Mouse (Mus musculus) CH12.LX (cell line): ENCODE data around the gene Ddias. TPM values are rescaled to one million over a fixed set of nuclear protein-coding genes. Genes with fewer than 3 reads are reported as not detected.

ENCODE experiments used
- DNase-seq: peaks from one replicate; pipeline ENCODE4 v3.0.0-alpha.2; 2013; ENCODE audit errors: extremely low read depth
- H3K27ac ChIP-seq: 2 replicates; pipeline ENCODE4 v1.5.1; 2012; ENCODE audit warnings: low read depth, mild to moderate bottlenecking, control low read depth, moderate library complexity; ENCODE audit not compliant: insufficient read depth
- H3K27me3 ChIP-seq: replicated peaks from 2 replicates; pipeline ENCODE3; 2012; ENCODE audit warnings: inconsistent platforms
- H3K36me3 ChIP-seq, 2 experiments: replicated peaks in 1 of 2; 2 replicates each; pipeline versions ENCODE3 to v1.6.1; 2012; ENCODE audit warnings: inconsistent platforms in 1 of 2, low read length in 1 of 2, mild to moderate bottlenecking in 1 of 2, mixed read lengths in 1 of 2, moderate library complexity in 1 of 2; ENCODE audit not compliant: control insufficient read depth in 1 of 2, insufficient read depth in 1 of 2
- H3K4me1 ChIP-seq, 2 experiments: 2 replicates each; pipeline ENCODE4 v1.6.1; 2012; ENCODE audit warnings: inconsistent platforms in 1 of 2, moderate library complexity in 1 of 2; ENCODE audit not compliant: insufficient read depth in 2 of 2, control insufficient read depth in 1 of 2
- H3K4me2 ChIP-seq: 2 replicates; pipeline ENCODE4 v1.6.1; 2012; ENCODE audit warnings: low read depth, mild to moderate bottlenecking, control low read depth; ENCODE audit not compliant: poor library complexity, insufficient read depth, severe bottlenecking
- H3K4me3 ChIP-seq, 3 experiments: fragments of 150-350 bp in 1 of 3; sonication (generic) in 1 of 3; replicated peaks in 1 of 3; 2 replicates each; pipeline versions ENCODE3 to v1.5.1; 2011 to 2012; ENCODE audit warnings: low read depth in 2 of 3, low read length in 2 of 3, mild to moderate bottlenecking in 2 of 3, moderate library complexity in 2 of 3, control low read depth in 1 of 3, improper control_type of control experiment in 1 of 3, inconsistent platforms in 1 of 3, mixed read lengths in 1 of 3; ENCODE audit not compliant: poor library complexity in 1 of 3
- H3K79me2 ChIP-seq: replicated peaks from 2 replicates; pipeline ENCODE4 v1.6.1; 2012; ENCODE audit warnings: mild to moderate bottlenecking, moderate library complexity; ENCODE audit not compliant: control insufficient read depth, poor library complexity, insufficient read depth, severe bottlenecking; ENCODE audit errors: extremely low read depth
- H3K9ac ChIP-seq: 2 replicates; pipeline ENCODE4 v1.6.1; 2012; ENCODE audit warnings: low read depth, mild to moderate bottlenecking, control low read depth, moderate library complexity; ENCODE audit not compliant: insufficient read depth
- H3K9me3 ChIP-seq: replicated peaks from 2 replicates; pipeline ENCODE3; 2012; ENCODE audit warnings: low read length, inconsistent platforms, mixed read lengths
- CHD2 ChIP-seq: IDR thresholded peaks from 2 replicates; pipeline ENCODE4 v1.6.1; 2011; ENCODE audit warnings: low read length, improper control_type of control experiment
- CTCF ChIP-seq, 2 experiments: IDR thresholded peaks in 1 of 2; conservative IDR thresholded peaks in 1 of 2; 2 replicates each; pipeline ENCODE4 v1.5.1; 2011 to 2012; ENCODE audit warnings: low read depth in 2 of 2, low read length in 2 of 2, improper control_type of control experiment in 1 of 2, inconsistent platforms in 1 of 2, mild to moderate bottlenecking in 1 of 2, moderate library complexity in 1 of 2
- ETS1 ChIP-seq: conservative IDR thresholded peaks from 2 replicates; pipeline ENCODE4 v1.6.1; 2012; ENCODE audit warnings: low read depth, mild to moderate bottlenecking, inconsistent platforms, low read length, improper control_type of control experiment, moderate library complexity
- GABPA ChIP-seq: IDR thresholded peaks from 2 replicates; pipeline ENCODE4 v1.6.1; 2012; ENCODE audit warnings: low read depth, low read length, improper control_type of control experiment, inconsistent platforms; ENCODE audit not compliant: insufficient replicate concordance
- IRF4 ChIP-seq: IDR thresholded peaks from 2 replicates; pipeline ENCODE4 v1.6.1; 2014; ENCODE audit warnings: low read depth, mild to moderate bottlenecking, inconsistent platforms, low read length, improper control_type of control experiment
- MAFK ChIP-seq: IDR thresholded peaks from 2 replicates; pipeline ENCODE4 v1.6.1; 2011; ENCODE audit warnings: low read length, improper control_type of control experiment; ENCODE audit not compliant: insufficient replicate concordance
- MAZ ChIP-seq: IDR thresholded peaks from 2 replicates; pipeline ENCODE4 v1.6.1; 2012; ENCODE audit warnings: low read depth, mild to moderate bottlenecking, inconsistent platforms, low read length, improper control_type of control experiment, moderate library complexity
- MEF2A ChIP-seq: IDR thresholded peaks from 2 replicates; pipeline ENCODE4 v1.6.1; 2014; ENCODE audit warnings: low read depth, mild to moderate bottlenecking, inconsistent platforms, low read length, improper control_type of control experiment, borderline replicate concordance
- MXI1 ChIP-seq: IDR thresholded peaks from 2 replicates; pipeline ENCODE4 v1.6.1; 2011; ENCODE audit warnings: mild to moderate bottlenecking, low read depth, low read length, improper control_type of control experiment
- MYC ChIP-seq: IDR thresholded peaks from 2 replicates; pipeline ENCODE4 v1.6.1; 2011; ENCODE audit warnings: low read depth, mild to moderate bottlenecking, improper control_type of control experiment, low read length
- NRF1 ChIP-seq: IDR thresholded peaks from 2 replicates; pipeline ENCODE4 v1.6.1; 2014; ENCODE audit warnings: low read depth, mild to moderate bottlenecking, inconsistent platforms, low read length, improper control_type of control experiment, moderate library complexity
- PAX5 ChIP-seq: IDR thresholded peaks from 2 replicates; pipeline ENCODE4 v1.6.1; 2012; ENCODE audit warnings: low read length, inconsistent platforms, mixed read lengths
- POLR2A ChIP-seq: IDR thresholded peaks from 2 replicates; pipeline ENCODE4 v1.6.1; 2011; ENCODE audit warnings: low read depth, mild to moderate bottlenecking, improper control_type of control experiment, low read length
- SIN3A ChIP-seq: IDR thresholded peaks from 2 replicates; pipeline ENCODE4 v1.6.1; 2012; ENCODE audit warnings: low read length, improper control_type of control experiment, inconsistent platforms
- TBP ChIP-seq: conservative IDR thresholded peaks from 2 replicates; pipeline ENCODE4 v1.6.1; 2011; ENCODE audit warnings: low read depth, low read length, improper control_type of control experiment
- UBTF ChIP-seq: IDR thresholded peaks from 2 replicates; pipeline ENCODE4 v1.6.1; 2012; ENCODE audit warnings: low read depth, mild to moderate bottlenecking, inconsistent platforms, low read length, improper control_type of control experiment, moderate library complexity
- ZNF384 ChIP-seq: IDR thresholded peaks from 2 replicates; pipeline ENCODE4 v1.6.1; 2012; ENCODE audit warnings: low read depth, low read length, improper control_type of control experiment, inconsistent platforms
- dilution Hi-C: fragments of 300-500 bp; cut with MboI; formaldehyde crosslinking; loops from 2 replicates; pipeline ENCODE4 v1.14.3; 2020; ENCODE audit warnings: low sequenced_read_pairs; ENCODE audit not compliant: extremely low pct_unique_long_range_greater_than_20kb, extremely low pct_ligation_motif_present
- in situ Hi-C: fragments of 300-500 bp; cut with MboI; formaldehyde crosslinking; loops from 3 replicates; pipeline ENCODE4 v1.14.3; 2019; ENCODE audit warnings: low sequenced_read_pairs, low pct_ligation_motif_present, low pct_unique_long_range_greater_than_20kb, mixed read lengths
- polyA plus RNA-seq: library from polyadenylated mRNA; unstranded; fragments of >175 nt; gene quantifications from 2 replicates; pipeline ENCODE4 v1.2.1, GENCODE M21; 2012; ENCODE audit warnings: low read depth; ENCODE audit not compliant: insufficient read length
- total RNA-seq, 2 experiments: library from RNA; depleted of rRNA; stranded (reverse); fragments of 300-350 nt in 1 of 2; fragments of >200 nt in 1 of 2; gene quantifications; 2 replicates each; pipeline ENCODE4 v1.2.3; 2012 to 2014

The Ddias gene
- total and polyA plus RNA-seq, 3 experiments = 17.5 to 38.0 (median 24.0) TPM

DNA sequence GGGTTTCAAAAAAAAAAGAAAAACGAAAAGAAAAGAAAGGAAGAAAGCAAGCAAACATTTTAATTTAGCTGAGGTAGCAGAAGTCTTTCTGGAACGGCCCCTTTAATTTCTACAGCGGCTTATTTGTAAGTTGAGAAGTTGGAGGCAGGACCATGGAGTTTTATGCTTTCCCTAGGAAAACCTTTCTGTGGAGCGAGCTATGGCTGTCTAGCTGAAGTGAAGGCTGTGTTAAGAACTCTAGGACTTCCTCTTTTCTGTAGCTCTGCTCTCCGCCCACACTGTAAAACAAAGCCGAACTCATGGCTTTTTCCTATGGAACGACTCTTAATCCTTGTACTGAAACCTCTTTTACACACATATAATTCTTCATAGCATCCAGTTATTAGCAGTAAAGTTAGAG is 2.5 kb upstream of the Ddias start:
- peak overlapping the region; percentile 36 to 70 (median 48) for H3K4me3 ChIP-seq
- TF ChIP-seq POLR2A (0 out of 2 replicates have a peak, but pooled peaks have one; percentile 37), TBP (0 out of 2 replicates have a peak, but pooled peaks have one; percentile 15), CHD2 (no peak), NRF1 (no peak), GABPA (no peak), SIN3A (0 out of 2 replicates have a peak, but pooled peaks have one; percentile 30), UBTF (0 out of 2 replicates have a peak, but pooled peaks have one; percentile 12), ETS1 (0 out of 2 replicates have a peak, but pooled peaks have one; percentile 5), PAX5 (no peak)
- peak overlapping the region; percentile 83 for H3K9ac ChIP-seq
- DNase-seq = peak; percentile 51
- dilution Hi-C loops (no loop called here), in situ Hi-C loops (loop anchor here (10.0 kb wide), 3 partner anchors 68 to 772 kb away; no protein-coding TSS in a partner anchor)
- no peaks in the 10 kb centered on the region for H3K27me3 ChIP-seq
- peaks cover 19% of the 10 kb centered on the region for H3K79me2 ChIP-seq
- peaks cover 6 to 52% of the 10 kb centered on the region in 2 experiments for H3K4me1 ChIP-seq
- H3K4me2 ChIP-seq = peak overlapping the region; percentile 95
- H3K36me3 ChIP-seq = peaks cover 0 to 9% of the 10 kb centered on the region in 2 experiments
- no peaks in the 10 kb centered on the region for H3K9me3 ChIP-seq
- H3K27ac ChIP-seq = no peak overlapping the region

DNA sequence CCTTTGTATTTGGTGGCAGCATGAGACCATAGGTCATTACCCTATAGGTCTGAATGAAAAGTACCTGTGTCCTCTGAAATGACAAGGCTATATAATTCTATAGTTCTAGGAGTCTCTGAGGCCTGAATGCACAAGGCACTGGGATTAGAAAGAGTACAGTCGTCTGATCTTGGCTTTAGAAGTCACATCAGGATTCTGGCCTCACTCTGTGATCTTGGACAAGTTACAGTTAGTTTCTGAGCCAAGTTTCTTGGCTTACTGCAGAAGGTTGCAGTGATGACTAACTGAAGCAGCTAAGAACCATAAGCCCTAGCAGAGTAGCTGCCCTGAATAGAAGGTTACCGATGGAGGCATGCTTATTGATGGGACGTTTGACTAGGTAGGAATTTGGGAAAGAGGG is 2.0 kb upstream of the Ddias start:
- Histone ChIP-seq H3K4me3 (peak overlapping the region; percentile 48 to 85 (median 70)), H3K79me2 (peaks cover 19% of the 10 kb centered on the region), H3K27me3 (no peaks in the 10 kb centered on the region), H3K4me1 (peaks cover 6 to 56% of the 10 kb centered on the region in 2 experiments), H3K36me3 (peaks cover 0 to 13% of the 10 kb centered on the region in 2 experiments), H3K9me3 (no peaks in the 10 kb centered on the region), H3K4me2 (peak overlapping the region; percentile 95), H3K27ac (no peak overlapping the region), H3K9ac (peak overlapping the region; percentile 83)
- no peak for DNase-seq
- in situ Hi-C loops (loop anchor here (10.0 kb wide), 3 partner anchors 69 to 771 kb away; no protein-coding TSS in a partner anchor), dilution Hi-C loops (no loop called here)
- TF ChIP-seq ZNF384 (no peak; the same call in 1 of the 2 replicates), MAFK (peak; percentile 18; the same call in 1 of the 2 replicates), UBTF (0 out of 2 replicates have a peak, but pooled peaks have one; percentile 29), MXI1 (0 out of 2 replicates have a peak, but pooled peaks have one; percentile 21), CTCF (conservative IDR thresholded peaks at IDR 0.05 in 1 of 2, IDR thresholded peaks at IDR 0.05 in 1 of 2; ENCODE audit: low read depth in 2 of 2, low read length in 2 of 2) (no peak), MEF2A (no peak), MYC (0 out of 2 replicates have a peak, but pooled peaks have one; percentile 12), IRF4 (no peak), TBP (0 out of 2 replicates have a peak, but pooled peaks have one; percentile 1), MAZ (no peak), ETS1 (no peak)
